Mouse (Mus musculus) bone marrow, adult 2 months (tissue): ENCODE measurements around the gene Ppp1r1c.

Experiments used
- CTCF ChIP-seq: fragments of 200-500 bp; IDR thresholded peaks from 2 replicates; pipeline ENCODE4 v1.5.1; 2011; ENCODE audit warnings: low read length, control low read depth; ENCODE audit not compliant: control insufficient read depth, insufficient read depth
- POLR2A ChIP-seq: fragments of 200-500 bp; IDR thresholded peaks from 2 replicates; pipeline ENCODE4 v1.6.1; 2011; ENCODE audit warnings: low read depth, mild to moderate bottlenecking, control low read depth, low read length, borderline replicate concordance; ENCODE audit not compliant: control insufficient read depth

DNA sequence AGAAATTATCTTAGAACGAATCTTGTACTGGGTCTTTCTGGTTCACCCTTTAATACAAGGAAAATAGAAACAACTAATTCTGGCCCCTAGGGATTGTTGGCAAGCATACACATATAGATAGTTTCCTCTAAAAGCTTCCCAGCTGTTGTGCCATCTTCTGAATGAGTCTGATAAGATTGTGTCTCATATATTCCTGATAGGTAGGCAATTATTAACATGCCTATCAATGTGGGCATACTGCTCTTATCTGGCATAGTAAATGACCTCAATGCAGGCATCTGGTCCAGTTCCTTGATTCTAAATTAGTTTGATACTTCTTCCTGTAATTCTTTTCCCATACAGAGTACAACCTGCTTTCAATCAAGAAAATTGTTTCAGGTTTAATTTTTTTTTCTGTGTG is 14.8 kb downstream of the Ppp1r1c start:
- TF ChIP-seq CTCF (no peak), POLR2A (no peak)
